Mouse (Mus musculus) ES-E14 (cell line): Measurements from ENCODE around the gene 0610010K14Rik. TPM values are rescaled to one million over a fixed set of nuclear protein-coding genes. Genes with fewer than 3 reads are reported as not detected.

Experiments used
- DNase-seq: peaks from one replicate; pipeline ENCODE4 v3.0.0-alpha.2; 2013; ENCODE audit warnings: low read depth, low spot score
- H3K27ac ChIP-seq: 2 replicates; pipeline ENCODE4 v1.5.1; 2012; ENCODE audit warnings: low read depth, mild to moderate bottlenecking, low read length, moderate library complexity, mixed read lengths; ENCODE audit not compliant: poor library complexity, insufficient read depth, severe bottlenecking
- H3K36me3 ChIP-seq: 2 replicates; pipeline ENCODE4 v1.6.1; 2012; ENCODE audit warnings: mild to moderate bottlenecking, low read length, moderate library complexity, mixed read lengths; ENCODE audit not compliant: control insufficient read depth, poor library complexity, insufficient read depth, severe bottlenecking
- H3K4me1 ChIP-seq, 2 experiments: fragments of 150-350 bp in 1 of 2; sonication (generic) in 1 of 2; 2 replicates each; pipeline ENCODE4 v1.6.1; 2012; ENCODE audit warnings: low read length in 2 of 2, mild to moderate bottlenecking in 1 of 2, mixed read lengths in 1 of 2; ENCODE audit not compliant: control insufficient read depth in 2 of 2, insufficient read depth in 2 of 2, poor library complexity in 1 of 2
- H3K4me3 ChIP-seq, 2 experiments: fragments of 150-350 bp in 1 of 2; sonication (generic) in 1 of 2; 2 replicates each; pipeline ENCODE4 v1.5.1; 2012; ENCODE audit warnings: low read length in 2 of 2, low read depth in 1 of 2, mild to moderate bottlenecking in 1 of 2, mixed read lengths in 1 of 2; ENCODE audit not compliant: insufficient read depth in 1 of 2, poor library complexity in 1 of 2, severe bottlenecking in 1 of 2
- H3K9ac ChIP-seq: 2 replicates; pipeline ENCODE4 v1.6.1; 2012; ENCODE audit warnings: low read depth, mild to moderate bottlenecking, low read length, mixed read lengths; ENCODE audit not compliant: poor library complexity, insufficient read depth, severe bottlenecking
- H3K9me3 ChIP-seq: fragments of 150-350 bp; sonication (generic); 2 replicates; pipeline ENCODE4 v1.6.1; 2012; ENCODE audit warnings: low read depth, mild to moderate bottlenecking, low read length; ENCODE audit not compliant: control insufficient read depth, insufficient read depth
- CHD2 ChIP-seq: IDR thresholded peaks from 2 replicates; pipeline ENCODE4 v1.6.1; 2014; ENCODE audit warnings: mild to moderate bottlenecking, low read depth, low read length, inconsistent platforms
- HCFC1 ChIP-seq: IDR thresholded peaks from 2 replicates; pipeline ENCODE4 v1.6.1; 2012; ENCODE audit warnings: low read length, inconsistent platforms, borderline replicate concordance; ENCODE audit not compliant: insufficient read depth
- MAFK ChIP-seq: IDR thresholded peaks from 2 replicates; pipeline ENCODE4 v1.6.1; 2014; ENCODE audit warnings: mild to moderate bottlenecking, low read depth, low read length, inconsistent platforms; ENCODE audit not compliant: insufficient read depth
- ZC3H11A ChIP-seq: IDR thresholded peaks from 2 replicates; pipeline ENCODE4 v1.6.1; 2012; ENCODE audit warnings: low read depth, mild to moderate bottlenecking, inconsistent platforms, low read length, borderline replicate concordance
- ZNF384 ChIP-seq: IDR thresholded peaks from 2 replicates; pipeline ENCODE4 v1.6.1; 2012; ENCODE audit warnings: low read depth, low read length, inconsistent platforms
- in situ Hi-C, 2 experiments: fragments of 600-800 bp; cut with MboI; formaldehyde crosslinking; loops; one replicate each; pipeline ENCODE4 v1.15.1; 2025; ENCODE audit warnings: low sequenced_read_pairs in 2 of 2, inconsistent platforms in 1 of 2; ENCODE audit not compliant: unreplicated experiment in 2 of 2
- total RNA-seq: library from RNA; depleted of rRNA; stranded (reverse); fragments of 300-350 nt; gene quantifications from 2 replicates; pipeline ENCODE4 v1.2.3, GENCODE M21; 2012; rRNA removed

0610010K14Rik gene
- 49.9 and 59.4 TPM in 2 replicates for total RNA-seq

DNA sequence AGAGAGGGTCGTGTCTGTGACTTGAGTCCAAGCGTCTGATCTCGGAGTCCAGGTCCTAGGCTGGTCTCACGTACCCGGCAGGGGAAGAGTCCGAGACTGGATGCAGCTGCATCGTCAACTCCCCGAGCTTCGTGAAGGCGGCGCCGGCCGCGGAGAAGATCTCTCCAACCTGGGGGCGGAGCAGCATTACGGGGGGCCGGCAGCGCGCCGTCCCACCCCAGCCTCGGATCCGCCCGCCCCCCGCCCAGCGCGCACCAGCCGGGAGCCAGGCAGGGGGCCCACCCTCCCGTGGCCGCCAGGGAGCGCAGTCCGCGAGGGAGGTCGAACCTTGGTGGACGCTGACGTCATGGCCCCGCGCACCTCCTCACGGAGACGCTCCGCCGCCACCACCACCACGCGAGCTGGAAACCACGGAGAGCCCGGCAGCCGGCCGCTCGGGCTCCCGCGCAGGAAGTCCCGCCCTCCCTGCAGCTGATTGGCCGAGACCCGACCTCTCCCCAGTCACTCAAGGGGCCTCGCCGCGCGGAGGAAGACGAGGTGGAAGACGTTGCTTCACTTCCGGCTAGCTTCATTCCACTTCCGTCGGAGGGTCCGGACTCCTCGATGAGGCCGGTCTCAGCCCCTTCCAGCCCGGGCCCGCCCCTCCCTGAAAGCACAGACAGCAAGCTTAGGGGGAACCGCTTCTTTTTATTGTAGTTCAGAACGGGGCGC, at the start of gene 0610010K14Rik:
TSS of gene 0610010K14Rik (minus strand) at position 458 of the 711 bp plus-strand sequence.
- peak; percentile 94 for DNase-seq
- no peaks in the 10 kb centered on the region for H3K9me3 ChIP-seq
- in situ Hi-C loops: no loop called here
- H3K27ac ChIP-seq: peak within 1 kb of the TSS; percentile 73
- TF ChIP-seq ZNF384 (no peak), CHD2 (peak; percentile 57; the same call in 1 of the 2 replicates)
- peak within 1 kb of the TSS; percentile 89 for H3K9ac ChIP-seq
- H3K4me1 ChIP-seq: peaks cover 11 to 22% of the 10 kb centered on the region in 2 experiments; a peak in 3 of 4 replicates
- H3K36me3 ChIP-seq: peaks cover 17% of the 10 kb centered on the region
- peak within 1 kb of the TSS; percentile 86 to 98 for H3K4me3 ChIP-seq

GRCm38 (mm10) chr11:70285686-70286085, 48.0 kb upstream of the 0610010K14Rik start:
- TF ChIP-seq CHD2 (no peak), MAFK (no peak)
- peaks cover 0 to 7% of the 10 kb centered on the region in 2 experiments; a peak in 1 of 4 replicates for H3K4me1 ChIP-seq
- no peak for DNase-seq
- no peak overlapping the region for H3K27ac ChIP-seq
- no peaks in the 10 kb centered on the region for H3K36me3 ChIP-seq
- no peak overlapping the region for H3K4me3 ChIP-seq
- no peak overlapping the region for H3K9ac ChIP-seq
- H3K9me3 ChIP-seq: no peaks in the 10 kb centered on the region
- in situ Hi-C loops: no loop called here

DNA sequence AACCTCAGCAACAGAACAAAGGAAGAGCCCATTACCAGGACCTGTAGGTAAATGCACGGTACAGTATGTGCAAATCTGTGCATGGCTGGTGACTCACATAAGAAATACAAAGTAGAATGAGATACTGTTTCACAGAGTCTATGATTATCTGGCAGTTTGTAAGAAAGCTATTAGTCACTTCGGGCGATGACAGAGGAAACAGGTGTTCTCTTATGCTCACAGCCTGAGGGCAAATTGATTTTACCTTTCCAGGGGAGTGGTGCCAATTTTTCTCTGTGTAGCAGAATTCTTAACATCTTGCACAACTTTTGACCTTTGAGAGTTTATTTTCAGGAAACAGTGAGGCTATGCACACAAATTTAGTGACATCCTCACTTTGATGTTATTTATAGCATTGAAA, 47.0 kb upstream of the 0610010K14Rik start:
- in situ Hi-C loops: no loop called here
- Histone ChIP-seq H3K27ac (no peak overlapping the region), H3K9me3 (no peaks in the 10 kb centered on the region), H3K4me1 (peaks cover 0 to 2% of the 10 kb centered on the region in 2 experiments; a peak in 1 of 4 replicates), H3K36me3 (no peaks in the 10 kb centered on the region), H3K4me3 (no peak overlapping the region), H3K9ac (no peak overlapping the region)
- TF ChIP-seq CHD2: no peak
- TF ChIP-seq ZNF384: no peak
- no peak for TF ChIP-seq MAFK
- no peak for TF ChIP-seq HCFC1
- DNase-seq: no peak

DNA sequence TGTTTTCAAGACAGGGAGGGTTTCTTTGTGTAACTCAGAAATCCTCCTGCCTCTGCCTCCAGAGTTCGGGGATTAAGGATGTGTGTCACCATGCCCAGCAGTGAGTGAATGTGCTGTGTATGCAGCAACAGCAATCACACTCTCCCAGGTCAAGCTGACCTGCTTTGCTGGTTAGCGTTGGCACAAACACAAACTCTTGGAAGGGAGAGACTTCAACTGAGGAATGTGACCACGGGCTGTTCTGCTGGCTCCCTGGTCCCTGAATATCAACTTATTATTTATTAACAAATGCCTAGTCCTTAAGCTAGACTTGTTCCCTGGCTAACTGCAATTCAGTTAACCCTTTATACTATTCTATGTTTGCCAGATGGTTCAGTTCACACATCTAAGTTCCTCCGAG, 46.0 kb upstream of the 0610010K14Rik start:
- H3K4me3 ChIP-seq: no peak overlapping the region
- H3K36me3 ChIP-seq: no peaks in the 10 kb centered on the region
- TF ChIP-seq ZNF384: no peak
- no peak for TF ChIP-seq CHD2
- no peak for TF ChIP-seq HCFC1
- no peak for TF ChIP-seq MAFK
- no peak for TF ChIP-seq ZC3H11A
- in situ Hi-C loops: no loop called here
- no peak for DNase-seq
- H3K27ac ChIP-seq: no peak overlapping the region
- H3K9me3 ChIP-seq: no peaks in the 10 kb centered on the region
- no peaks in the 10 kb centered on the region; a peak in 1 of 4 replicates for H3K4me1 ChIP-seq
- no peak overlapping the region for H3K9ac ChIP-seq

DNA sequence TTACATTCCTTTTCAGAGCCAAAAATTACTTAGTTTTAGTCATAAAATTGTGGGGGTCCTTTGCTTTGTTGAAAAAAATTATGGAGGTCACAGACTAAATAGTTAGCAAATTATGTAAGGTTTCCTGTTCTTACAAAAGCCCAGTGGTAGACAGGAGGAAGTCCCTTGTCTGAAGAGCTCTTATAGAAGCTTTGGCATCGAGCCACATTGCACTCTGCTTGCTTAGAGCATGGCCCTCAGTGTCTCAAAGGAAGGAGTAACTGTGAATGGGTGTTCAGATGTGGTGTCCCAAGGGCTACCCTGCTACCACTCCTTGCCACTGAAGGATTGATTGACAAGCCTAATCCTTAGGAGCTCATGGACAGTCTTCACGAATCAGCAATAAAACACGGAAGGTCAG, 42.7 kb upstream of the 0610010K14Rik start:
- no peak overlapping the region for H3K4me3 ChIP-seq
- no peak for DNase-seq
- H3K27ac ChIP-seq: no peak overlapping the region
- no peaks in the 10 kb centered on the region for H3K9me3 ChIP-seq
- H3K9ac ChIP-seq: no peak overlapping the region
- TF ChIP-seq HCFC1: no peak
- no peak for TF ChIP-seq ZNF384
- TF ChIP-seq ZC3H11A: no peak
- TF ChIP-seq CHD2: no peak
- no peak for TF ChIP-seq MAFK
- in situ Hi-C loops: no loop called here
- no peaks in the 10 kb centered on the region; a peak in 1 of 4 replicates for H3K4me1 ChIP-seq
- H3K36me3 ChIP-seq: no peaks in the 10 kb centered on the region
